ENCODE assay signal across 8 mouse cellular contexts in the genomic region with DNA sequence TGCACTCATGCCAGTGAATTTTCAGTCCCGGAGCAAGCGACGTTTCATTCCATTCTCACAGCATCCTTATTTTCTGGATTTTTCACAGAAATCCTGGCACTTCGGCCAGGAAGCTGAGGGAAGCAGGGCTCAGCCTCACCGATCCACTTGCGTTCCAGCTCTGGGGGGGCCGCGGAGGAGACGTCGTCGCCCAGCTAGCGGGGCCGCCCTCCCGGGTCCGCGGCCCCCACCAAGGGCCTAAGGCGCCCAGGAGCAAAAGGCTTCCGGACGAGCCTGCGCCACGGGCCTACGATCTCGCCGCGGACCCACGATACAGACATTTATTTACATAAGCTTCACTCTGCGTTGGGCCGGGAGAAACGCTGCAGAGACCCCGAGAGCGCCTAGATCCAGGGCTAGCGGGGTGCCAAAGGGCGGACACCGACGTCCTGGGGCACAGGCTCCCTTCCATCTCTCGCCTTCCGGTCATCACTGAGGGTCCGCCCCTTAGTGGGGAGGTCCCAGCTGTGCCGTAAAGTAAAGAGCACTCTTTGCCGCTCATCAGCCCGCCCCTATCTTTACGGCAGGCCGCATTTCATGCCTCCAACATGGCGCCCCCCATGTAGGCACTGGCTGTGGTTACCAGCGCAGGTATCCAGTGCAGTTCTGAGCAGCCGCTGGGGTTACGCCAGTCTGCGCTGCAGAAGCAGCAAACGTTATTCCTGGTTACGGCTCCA. TPM values are rescaled to one million over a fixed set of nuclear protein-coding genes. Genes with fewer than 3 reads are reported as not detected.
DNase-seq lines count a peak whose midpoint lies in the region; ATAC-seq lines count a peak whose summit lies in the region.

A gene (plus strand): TSS at position 577 of the 716 bp plus-strand sequence.

- H3K9ac ChIP-seq in hindbrain, embryonic 16.5 days (ENCODE audit: low read depth, low read length), result peak within 1 kb of the TSS; percentile 98

- peaks cover 7% of the 10 kb centered on the region for H3K4me1 ChIP-seq in hindbrain, embryonic 16.5 days (ENCODE audit: control insufficient read depth, insufficient read depth, low read depth, low read length)

- peak; percentile 98 for ATAC-seq in hindbrain, embryonic 16.5 days

- under 1% methylated on average over 49 of the region's 50 CpGs for WGBS in hindbrain, embryonic 16.5 days
- under 1% methylated on average over 50 of the region's 50 CpGs for WGBS in macrophage (ENCODE audit: missing documents)

- peak within 1 kb of the TSS; percentile 97 for H3K4me2 ChIP-seq in hindbrain, embryonic 16.5 days (ENCODE audit: low read length)

- H3K27ac ChIP-seq in hindbrain, embryonic 16.5 days (ENCODE audit: low read depth, low read length), result peak within 1 kb of the TSS; percentile 97
- peak within 1 kb of the TSS; percentile 51 for H3K27ac ChIP-seq in macrophage

- DNase-seq in R1 (ENCODE audit: low read depth, low spot score), result peak; percentile 98
- peak; percentile 93 to 94 for DNase-seq in cerebellum, postnatal 25 days
- peak; percentile 94 to 95 for DNase-seq in frontal cortex, postnatal 36 days (ENCODE audit: low spot score in 2 of 2)
- peak; percentile 93 for DNase-seq in left cerebral cortex, adult 18-20 months (ENCODE audit: low spot score in 2 of 2)
- DNase-seq in right cerebral cortex, adult 18-20 months, result peak; percentile 97
- peak; percentile 82 for DNase-seq in urinary bladder, postnatal 10 days (ENCODE audit: low spot score)

- H3K9me3 ChIP-seq in hindbrain, embryonic 16.5 days (ENCODE audit: control insufficient read depth, low read length), result no peaks in the 10 kb centered on the region

- peaks cover 25% of the 10 kb centered on the region; the same call in 1 of the 2 replicates for H3K79me2 ChIP-seq in macrophage (ENCODE audit: inconsistent target)

- no peaks in the 10 kb centered on the region for H3K36me3 ChIP-seq in hindbrain, embryonic 16.5 days (ENCODE audit: control insufficient read depth, insufficient read depth, low read length)
- H3K36me3 ChIP-seq in macrophage (ENCODE audit: inconsistent target), result no peaks in the 10 kb centered on the region

- no peaks in the 10 kb centered on the region for H3K27me3 ChIP-seq in hindbrain, embryonic 16.5 days (replicated peaks; ENCODE audit: control insufficient read depth, insufficient read depth, low read length)

- H3K4me3 ChIP-seq in hindbrain, embryonic 16.5 days (ENCODE audit: low read length), result peak within 1 kb of the TSS; percentile 64
- peak within 1 kb of the TSS; percentile 95 for H3K4me3 ChIP-seq in macrophage (ENCODE audit: inconsistent target)

RNA-seq across cellular contexts. Expression of the gene that starts here (rescaled TPM):
- polyA plus RNA-seq in hindbrain, embryonic 16.5 days (2015; fragmentation: Nextera tagmentation; extraction: Ambion mirVana), result 15.5 and 16.2 TPM in 2 replicates
- 10 to 100 TPM; 16.5 to 19.3 TPM for total RNA-seq in left cerebral cortex, adult 18-20 months (2021)
- 10 to 100 TPM in 24 of 26 experiments, 1 to 10 TPM in 2; 6.9 to 35.1 (median 25.8) TPM for total RNA-seq in macrophage (2018; cell fraction: chromatin; rRNA removed)
- 1 to 10 TPM; 3.2 to 6.0 (median 4.7) TPM for total RNA-seq in macrophage (2018; cell fraction: cytosol; rRNA removed)
- 10 to 100 TPM in 19 of 26 experiments, 1 to 10 TPM in 7; 5.0 to 26.2 (median 14.4) TPM for total RNA-seq in macrophage (2018; cell fraction: nucleus; rRNA removed)
- 3.6 to 5.8 TPM (median 4.4 TPM) in 3 replicates for polyA plus RNA-seq in macrophage (2018)

Comparison
In these comparisons a context has a peak if more than half of its experiments do, and no peak if none do; other contexts are left out.
1. Peak in every context shown above with its lines: DNase-seq, ATAC-seq, H3K4me3 ChIP-seq and H3K27ac ChIP-seq.